Mouse (Mus musculus): ENCODE data around the gene Prss44.

DNA sequence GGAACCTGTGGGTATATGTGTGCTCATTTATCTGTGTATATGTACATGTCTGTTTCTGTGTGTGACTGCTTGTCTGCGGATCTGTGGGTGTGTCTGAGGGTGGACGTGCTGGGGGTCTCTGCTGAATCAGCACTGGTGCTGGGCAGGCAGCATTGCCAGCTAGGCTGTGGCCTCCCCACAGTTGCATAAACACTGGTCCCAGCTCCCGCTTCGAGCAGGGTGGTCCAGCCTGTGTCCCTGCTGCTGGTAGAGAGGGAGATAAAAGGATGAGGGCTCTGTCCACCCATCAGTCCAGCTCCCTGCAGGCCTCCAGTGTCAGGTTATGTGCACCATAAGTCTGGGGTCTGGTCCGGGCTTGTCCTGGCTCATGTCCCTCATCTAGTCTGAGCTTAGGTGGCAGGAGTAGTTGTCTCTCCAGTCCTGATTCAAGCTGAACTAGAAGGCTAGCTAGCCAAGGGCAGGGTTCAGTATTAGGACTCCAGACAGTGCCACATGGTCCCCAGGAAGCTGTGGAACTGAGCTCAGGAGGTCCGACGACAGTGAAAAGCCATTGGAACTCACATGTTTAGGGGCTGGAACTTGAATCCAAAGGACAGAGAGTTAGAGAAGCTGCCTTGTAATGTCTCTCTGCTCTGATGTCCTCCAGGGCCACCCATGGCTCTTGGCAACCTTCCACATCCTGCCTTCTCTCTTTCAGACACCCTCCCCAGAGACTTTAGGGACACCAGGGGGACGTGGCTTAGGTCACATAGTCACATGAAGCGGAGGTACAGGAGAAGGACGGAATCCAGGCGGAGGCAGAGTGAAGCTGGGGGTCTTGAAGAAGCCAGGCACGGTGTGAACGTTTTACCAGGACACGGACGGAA is 39.2 kb upstream of the Prss44 start:
- TF ChIP-seq CHD1 (IDR thresholded peaks at IDR 0.05; ENCODE audit: low read depth, low read length) (no peak), TBP (conservative IDR thresholded peaks at IDR 0.05; ENCODE audit: low read depth, low read length) (no peak), POLR2A (IDR thresholded peaks at IDR 0.05; ENCODE audit: low read depth, low read length) (no peak), RAD21 (IDR thresholded peaks at IDR 0.05; ENCODE audit: low read depth, low read length) (no peak), CTCF (conservative IDR thresholded peaks at IDR 0.05 in 1 of 2, IDR thresholded peaks at IDR 0.05 in 1 of 2; ENCODE audit: low read depth in 2 of 2, low read length in 2 of 2) (no peak), EP300 (IDR thresholded peaks at IDR 0.05; ENCODE audit: low read length) (no peak), SMC3 (IDR thresholded peaks at IDR 0.05; ENCODE audit: low read depth, low read length) (no peak), SIN3A (IDR thresholded peaks at IDR 0.05; ENCODE audit: low read length) (no peak)
